Mouse (Mus musculus): ENCODE measurements around the gene Pla2g2c. TPM values are rescaled to one million over a fixed set of nuclear protein-coding genes. Genes with fewer than 3 reads are reported as not detected.

Gene Pla2g2c
- 0.73 TPM for polyA plus RNA-seq (2014; fragmentation: Illumina TruSeq; extraction: RNeasy Lipid Tissue Mini Kit (QIAGEN cat#74804); ENCODE audit: low read depth, low replicate concordance)

GRCm38 (mm10) chr4:138724354-138725126 lies at the start of gene Pla2g2c:
Gene Pla2g2c, plus strand, starts transcription at chr4:138724792.

GRCm38 (mm10) chr4:138737031-138737430 lies 12.4 kb downstream of the Pla2g2c start, which contains the start of gene Ubxn10:
Gene Ubxn10, minus strand, starts transcription at chr4:138737167.

GRCm38 (mm10) chr4:138757416-138757815 lies 32.8 kb downstream of the Pla2g2c start, which contains the start of gene Pla2g2f:
Gene Pla2g2f, minus strand, starts transcription at chr4:138757626.

GRCm38 (mm10) chr4:138775435-138775834 lies 50.8 kb downstream of the Pla2g2c start, which contains the start of gene Pla2g2d:
Gene Pla2g2d, plus strand, starts transcription at chr4:138775735.

Other genes starting within 250 kb of the Pla2g2c start
- not detected for gene Vwa5b1, start 88.9 kb upstream of the Pla2g2c start, polyA plus RNA-seq (2014; fragmentation: Illumina TruSeq; extraction: RNeasy Lipid Tissue Mini Kit (QIAGEN cat#74804); ENCODE audit: low read depth, low replicate concordance)
- gene Ubxn10, start 12.4 kb downstream of the Pla2g2c start, polyA plus RNA-seq (2014; fragmentation: Illumina TruSeq; extraction: RNeasy Lipid Tissue Mini Kit (QIAGEN cat#74804); ENCODE audit: low read depth, low replicate concordance) = 6.7 TPM
- not detected for gene Pla2g2f, start 32.8 kb downstream of the Pla2g2c start, polyA plus RNA-seq (2014; fragmentation: Illumina TruSeq; extraction: RNeasy Lipid Tissue Mini Kit (QIAGEN cat#74804); ENCODE audit: low read depth, low replicate concordance)
- 1.5 TPM for gene Pla2g2d, start 50.9 kb downstream of the Pla2g2c start, polyA plus RNA-seq (2014; fragmentation: Illumina TruSeq; extraction: RNeasy Lipid Tissue Mini Kit (QIAGEN cat#74804); ENCODE audit: low read depth, low replicate concordance)
- 38.6 TPM for gene Pla2g5, start 138.7 kb downstream of the Pla2g2c start, polyA plus RNA-seq (2014; fragmentation: Illumina TruSeq; extraction: RNeasy Lipid Tissue Mini Kit (QIAGEN cat#74804); ENCODE audit: low read depth, low replicate concordance)
- gene Gm13030, start 149.2 kb downstream of the Pla2g2c start, polyA plus RNA-seq (2014; fragmentation: Illumina TruSeq; extraction: RNeasy Lipid Tissue Mini Kit (QIAGEN cat#74804); ENCODE audit: low read depth, low replicate concordance) = not detected
- gene Pla2g2e, start 153.2 kb downstream of the Pla2g2c start, polyA plus RNA-seq (2014; fragmentation: Illumina TruSeq; extraction: RNeasy Lipid Tissue Mini Kit (QIAGEN cat#74804); ENCODE audit: low read depth, low replicate concordance) = not detected
- gene Otud3, start 189.2 kb downstream of the Pla2g2c start, polyA plus RNA-seq (2014; fragmentation: Illumina TruSeq; extraction: RNeasy Lipid Tissue Mini Kit (QIAGEN cat#74804); ENCODE audit: low read depth, low replicate concordance) = 10.7 TPM
- gene Rnf186, start 242.3 kb downstream of the Pla2g2c start, polyA plus RNA-seq (2014; fragmentation: Illumina TruSeq; extraction: RNeasy Lipid Tissue Mini Kit (QIAGEN cat#74804); ENCODE audit: low read depth, low replicate concordance) = not detected
- gene Tmco4, start 248.1 kb downstream of the Pla2g2c start, polyA plus RNA-seq (2014; fragmentation: Illumina TruSeq; extraction: RNeasy Lipid Tissue Mini Kit (QIAGEN cat#74804); ENCODE audit: low read depth, low replicate concordance) = 9.3 TPM

All from heart, adult 10 weeks (tissue).